Mouse (Mus musculus): ENCODE results near the gene Muc3.
"Not testable (repeated sequence)": the region's sequence is repeated elsewhere in the genome, so short reads cannot be mapped to it uniquely, and the experiment has no call there.

DNA sequence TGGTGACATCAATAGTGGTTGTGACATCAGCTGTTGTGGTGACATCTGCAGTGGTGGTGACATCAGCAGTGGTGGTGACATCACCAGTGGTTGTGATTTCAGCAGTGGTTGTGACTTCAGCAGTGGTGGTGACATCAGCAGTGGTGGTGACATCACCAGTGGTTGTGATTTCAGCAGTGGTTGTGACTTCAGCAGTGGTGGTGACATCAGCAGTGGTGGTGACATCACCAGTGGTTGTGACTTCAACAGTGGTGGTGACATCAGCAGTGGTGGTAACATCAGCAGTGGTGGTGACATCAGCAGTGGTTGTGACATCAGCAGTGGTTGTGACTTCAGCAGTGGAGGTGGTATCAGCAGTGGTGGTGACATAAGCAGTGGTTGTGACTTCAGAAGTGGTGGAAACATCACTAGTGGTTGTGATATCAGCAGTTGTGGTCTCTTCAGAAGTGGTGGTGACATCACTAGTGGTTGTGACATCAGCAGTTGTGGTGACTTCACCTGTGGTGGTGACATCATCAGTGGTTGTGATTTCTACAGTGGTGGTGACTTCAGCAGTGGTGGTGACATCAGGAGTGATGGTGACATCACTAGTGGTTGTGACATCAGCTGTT lies at the start of gene Muc3:
- TF ChIP-seq POLR2A (IDR thresholded peaks at IDR 0.05; ENCODE audit: insufficient read length, low read depth); POLR2AphosphoS2 (IDR thresholded peaks at IDR 0.05; ENCODE audit: insufficient read length, low read depth); MYOG (IDR thresholded peaks at IDR 0.05; ENCODE audit: control insufficient read depth in 1 of 3, insufficient read depth in 1 of 3, insufficient read length in 2 of 3, low read depth in 2 of 3); CEBPB (IDR thresholded peaks at IDR 0.05; ENCODE audit: insufficient read depth, poor library complexity, severe bottlenecking): not testable (repeated sequence)
